Mouse (Mus musculus) adrenal gland, postnatal 14 days (tissue): ENCODE measurements around the gene Epha4. TPM values are rescaled to one million over a fixed set of nuclear protein-coding genes. Genes with fewer than 3 reads are reported as not detected.

Experiments used
- microRNA-seq, 2 experiments: library from miRNA; unstranded; fragments of <30 nt; microRNA quantifications; one replicate each; pipeline ENCODE4 v1.2.0; 2021
- total RNA-seq: library from RNA; stranded (reverse); gene quantifications from 2 replicates; pipeline ENCODE4 v1.2.3, GENCODE M21; 2021

Epha4 gene
- total RNA-seq, 1 experiment from 2014 or later = 4.1 TPM

Small RNA genes lying within 50 kb of the gene (microRNA-seq; reads per million reads assigned to microRNA genes)
- 0 reads per million in 2 experiments for gene Mir6352
